Mouse (Mus musculus): Measurements from ENCODE around the gene Uqcr11.

DNA sequence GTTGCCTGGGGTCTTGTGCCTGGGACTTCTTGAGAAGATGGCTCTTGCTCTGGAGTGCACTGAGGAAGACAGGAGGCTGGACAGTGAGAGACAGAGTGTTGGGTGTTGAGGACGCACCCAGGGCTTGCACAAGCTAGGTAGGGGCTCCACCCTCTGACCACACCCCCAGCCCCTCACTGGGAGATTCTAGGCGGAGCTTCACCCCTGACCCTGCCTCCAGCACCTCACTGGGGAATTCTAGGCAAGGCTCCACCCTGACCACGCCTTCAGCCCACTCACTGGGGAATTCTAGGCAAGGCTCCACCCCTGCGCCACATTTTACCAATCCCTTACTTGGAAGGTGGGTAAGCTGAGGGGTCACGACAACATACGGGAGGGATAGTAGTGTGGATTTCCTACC lies 44.0 kb upstream of the Uqcr11 start:
- TF ChIP-seq POLR2A (IDR thresholded peaks at IDR 0.05; ENCODE audit: borderline replicate concordance, control insufficient read depth, low read depth, low read length) = no peak
- no peak for TF ChIP-seq CTCF (IDR thresholded peaks at IDR 0.05; ENCODE audit: control insufficient read depth, insufficient read depth, low read length)
